8 mouse cellular contexts compared by ENCODE assay signal in genomic region chr7:42692362-42693158, GRCm38 (mm10). TPM values are rescaled to one million over a fixed set of nuclear protein-coding genes. Genes with fewer than 3 reads are reported as not detected.
DNase-seq lines count a peak whose midpoint lies in the region; ATAC-seq lines count a peak whose summit lies in the region.
"Not testable (repeated sequence)": the region's sequence is repeated elsewhere in the genome, so short reads cannot be mapped to it uniquely, and the experiment has no call there.

Zfp975 (minus strand) TSS chr7:42692742.

- H3K4me1 ChIP-seq in hindbrain, embryonic 14.5 days (replicated peaks; ENCODE audit: control insufficient read depth, insufficient read depth, low read length) = not testable (repeated sequence)

- H3K36me3 ChIP-seq in hindbrain, embryonic 14.5 days (replicated peaks; ENCODE audit: control insufficient read depth, insufficient read depth) = not testable (repeated sequence)

- H3K9ac ChIP-seq in hindbrain, embryonic 14.5 days = peak within 1 kb of the TSS; percentile 57

- H3K9me3 ChIP-seq in hindbrain, embryonic 14.5 days (ENCODE audit: control insufficient read depth, low read length) = not testable (repeated sequence)

- ATAC-seq in hindbrain, embryonic 14.5 days (ENCODE audit: low FRiP score) = peak; percentile 100

- peak within 1 kb of the TSS; percentile 77 for H3K27ac ChIP-seq in hindbrain, embryonic 14.5 days

- peak; percentile 90 for DNase-seq in ZHBTc4 (ENCODE audit: low read depth, low spot score)
- peak; percentile 33 to 62 for DNase-seq in cerebellum, postnatal 4 days (ENCODE audit: low spot score in 2 of 2)
- peak; percentile 82 to 87 for DNase-seq in frontal cortex, postnatal 36 days (ENCODE audit: low spot score in 2 of 2)
- peak; percentile 76 for DNase-seq in hindbrain, embryonic 14.5 days (ENCODE audit: low spot score)
- peak; percentile 61 to 69 for DNase-seq in layer of hippocampus, postnatal 25 days (ENCODE audit: extremely low spot score in 1 of 2, low spot score in 1 of 2)
- DNase-seq in lung, postnatal 14 days = peak; percentile 79
- peak; percentile 78 for DNase-seq in ovary, postnatal 36 days (ENCODE audit: low spot score)
- DNase-seq in thymus, postnatal 14 days = peak; percentile 69

- not testable (repeated sequence) for H3K27me3 ChIP-seq in hindbrain, embryonic 14.5 days (ENCODE audit: control insufficient read depth, insufficient read depth, low read length)

- H3K4me2 ChIP-seq in hindbrain, embryonic 14.5 days (replicated peaks) = peak within 1 kb of the TSS; percentile 58

- under 1% methylated on average over 23 of the region's 23 CpGs for WGBS in hindbrain, embryonic 14.5 days

- H3K4me3 ChIP-seq in hindbrain, embryonic 14.5 days (replicated peaks; ENCODE audit: low read length) = peak within 1 kb of the TSS; percentile 47

RNA-seq across cellular contexts. Expression of gene Zfp975, which starts in this region (rescaled TPM):
- 6.9 and 7.1 TPM in 2 replicates for polyA plus RNA-seq in hindbrain, embryonic 14.5 days (2014; fragmentation: Nextera tagmentation; extraction: Ambion mirVana)
- 1 to 10 TPM; 5.8 to 7.4 TPM for total RNA-seq in layer of hippocampus, postnatal 25 days (2021)

Comparison
In these comparisons a context has a peak if more than half of its experiments do, and no peak if none do; other contexts are left out.
1. Peak in every context shown above with its lines: DNase-seq, ATAC-seq, H3K4me3 ChIP-seq and H3K27ac ChIP-seq.